Mouse (Mus musculus) heart, adult 2 months (tissue): ENCODE measurements at regions not wholly inside any gene's neighbourhood (a gene's known extent, or its start where the extent isn't known, plus 50 kb on each side); places are given as distances from the start of the nearest gene placed in this dataset.

Experiments used
- CTCF ChIP-seq: fragments of 200-600 bp; IDR thresholded peaks from 2 replicates; pipeline ENCODE4 v1.8.1; 2022; ENCODE audit warnings: antibody characterized with exemption, mild to moderate bottlenecking, moderate library complexity
- EP300 ChIP-seq: fragments of 200-500 bp; IDR thresholded peaks from 2 replicates; pipeline ENCODE4 v1.6.1; 2011; ENCODE audit warnings: low read depth, low read length, control low read depth; ENCODE audit not compliant: insufficient read depth
- POLR2A ChIP-seq: fragments of 200-500 bp; IDR thresholded peaks from 2 replicates; pipeline ENCODE4 v1.6.1; 2011; ENCODE audit warnings: mild to moderate bottlenecking, low read depth, low read length, control low read depth; ENCODE audit not compliant: insufficient read depth

DNA sequence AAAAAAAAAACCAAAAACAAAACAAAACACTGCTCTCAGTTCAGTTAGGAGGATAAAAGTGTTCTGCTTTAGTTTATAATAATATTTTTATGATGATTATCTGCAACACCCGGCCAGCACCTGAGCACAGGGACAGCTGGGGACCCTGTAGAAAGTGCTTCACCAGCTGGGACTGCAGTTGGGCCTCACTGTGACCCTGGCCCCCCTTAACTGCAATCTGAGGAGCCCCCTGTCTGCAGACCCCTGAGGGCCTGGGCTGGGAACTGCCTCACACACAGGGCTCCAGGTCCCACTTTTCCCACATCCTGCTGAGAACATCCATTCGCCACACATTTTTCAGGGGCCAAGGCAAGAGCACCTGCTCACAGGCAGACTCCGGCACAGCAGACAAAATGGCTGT, 437.6 kb downstream of the Rps24 start:
- TF ChIP-seq POLR2A, result no peak
- no peak for TF ChIP-seq EP300
- TF ChIP-seq CTCF, result no peak
